ENCODE assay signal across 10 mouse cellular contexts in the genomic region with DNA sequence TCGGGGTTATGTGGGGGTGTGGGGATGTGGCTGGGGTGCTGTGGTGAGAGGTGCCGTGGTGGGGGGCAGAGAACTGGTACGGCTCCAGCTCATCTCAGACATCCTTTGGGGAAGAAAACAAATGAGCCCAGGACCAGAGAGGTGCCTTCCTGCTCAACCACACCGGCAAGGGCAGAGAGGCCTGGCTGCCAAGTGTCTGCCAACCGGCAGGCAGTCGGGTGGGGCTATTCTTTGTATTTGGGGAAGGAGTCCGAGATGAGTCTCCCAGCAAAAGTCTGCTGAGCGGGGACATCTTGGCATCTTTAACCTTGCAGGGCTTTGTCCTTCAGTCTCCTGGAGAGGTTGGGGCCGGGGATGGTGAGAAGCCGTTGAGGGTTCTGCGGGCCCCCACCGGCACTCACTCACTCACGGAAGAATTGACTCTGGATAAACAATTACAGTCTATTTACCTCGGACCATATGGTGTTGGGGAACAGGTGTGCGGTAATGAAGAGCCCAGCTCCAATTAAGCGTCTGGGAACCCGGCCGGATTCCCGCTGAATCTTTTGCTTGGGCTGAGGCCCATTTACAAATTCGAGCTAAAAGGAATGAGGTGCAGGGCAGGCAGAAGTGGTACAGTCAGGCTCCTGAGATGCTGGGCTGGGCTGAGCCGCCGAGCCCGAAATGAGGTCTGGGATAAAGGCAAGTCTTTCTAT.
A peak's percentile ranks its signal among the peaks of the same experiment; 100 is the strongest.
DNase-seq lines count a peak whose midpoint lies in the region; ATAC-seq and TF ChIP-seq lines count a peak whose summit lies in the region.
"Had no signal": no experiment of that assay in that cellular context is flagged by ENCODE, and none has a peak within 500 bp of the region (broad histone marks: within the 10 kb centered on the region; RNA-seq: fewer than 3 reads in every experiment).

No protein-coding gene starts in this region.

- no peak overlapping the region for H3K4me2 ChIP-seq in embryonic facial prominence, embryonic 14.5 days (ENCODE audit: low read depth, low read length)
- H3K4me2 ChIP-seq in hindbrain, postnatal 0 days (ENCODE audit: low read depth, low read length): no peak overlapping the region

- no peaks in the 10 kb centered on the region for H3K36me3 ChIP-seq in embryonic facial prominence, embryonic 14.5 days (ENCODE audit: control insufficient read depth, insufficient read depth, low read length)
- H3K36me3 ChIP-seq in hindbrain, postnatal 0 days (ENCODE audit: insufficient read depth, low read length): no peaks in the 10 kb centered on the region

- H3K4me1 ChIP-seq in embryonic facial prominence, embryonic 14.5 days (ENCODE audit: control insufficient read depth, insufficient read depth, low read length): peaks cover 41% of the 10 kb centered on the region
- peaks cover 23% of the 10 kb centered on the region for H3K4me1 ChIP-seq in hindbrain, postnatal 0 days (ENCODE audit: insufficient read depth, low read length)

- WGBS in embryonic facial prominence, embryonic 14.5 days: 32% methylated on average over 23 of the region's 23 CpGs
- WGBS in hindbrain, postnatal 0 days: 24% methylated on average over 23 of the region's 23 CpGs

- peak; percentile 66 for ATAC-seq in embryonic facial prominence, embryonic 14.5 days (ENCODE audit: low read depth)
- peak; percentile 60 for ATAC-seq in hindbrain, postnatal 0 days
- ATAC-seq in erythroid progenitor cell, adult 5-6 weeks (replicated peaks; ENCODE audit: low FRiP score, poor library complexity, severe bottlenecking): no peak

- no peaks in the 10 kb centered on the region for H3K9me3 ChIP-seq in embryonic facial prominence, embryonic 14.5 days (ENCODE audit: control insufficient read depth, low read length)
- H3K9me3 ChIP-seq in hindbrain, postnatal 0 days (ENCODE audit: low read length): no peaks in the 10 kb centered on the region

- no peak overlapping the region for H3K9ac ChIP-seq in embryonic facial prominence, embryonic 14.5 days (ENCODE audit: low read depth, low read length)
- no peak overlapping the region for H3K9ac ChIP-seq in hindbrain, postnatal 0 days (replicated peaks; ENCODE audit: low read length)

- no peak for TF ChIP-seq CTCF in hindbrain, postnatal 0 days (IDR thresholded peaks at IDR 0.05; ENCODE audit: low read depth)

- no peak overlapping the region for H3K27ac ChIP-seq in embryonic facial prominence, embryonic 14.5 days (replicated peaks; ENCODE audit: low read depth, low read length)
- H3K27ac ChIP-seq in hindbrain, postnatal 0 days: peak overlapping the region; percentile 56
- H3K27ac ChIP-seq: heart, adult 2 months had no signal

- peak; percentile 23 for DNase-seq in right cerebral cortex, postnatal 25 days
- DNase-seq in right cerebral cortex, postnatal 36 days (ENCODE audit: low spot score in 2 of 2): no peak
- peak; percentile 74 for DNase-seq in embryonic facial prominence, embryonic 14.5 days (ENCODE audit: low spot score)
- DNase-seq in hindbrain, postnatal 0 days (ENCODE audit: low spot score): peak; percentile 83
- DNase-seq in urinary bladder, postnatal 10 days (ENCODE audit: low spot score): no peak
- DNase-seq in frontal cortex, adult 2 months (ENCODE audit: extremely low spot score in 1 of 2, low spot score in 1 of 2): no peak
- DNase-seq: heart, adult 2 months; kidney, postnatal 14 days; lung, adult 2 months had no signal

- H3K4me3 ChIP-seq in embryonic facial prominence, embryonic 14.5 days (ENCODE audit: low read depth, low read length): no peak overlapping the region
- no peak overlapping the region for H3K4me3 ChIP-seq in hindbrain, postnatal 0 days (ENCODE audit: low read length)
- H3K4me3 ChIP-seq: heart, adult 2 months had no signal

- H3K27me3 ChIP-seq in embryonic facial prominence, embryonic 14.5 days (replicated peaks; ENCODE audit: control insufficient read depth, insufficient read depth, low read length): no peaks in the 10 kb centered on the region; the same call in 1 of the 2 replicates
- H3K27me3 ChIP-seq in hindbrain, postnatal 0 days (ENCODE audit: insufficient read depth, low read length): no peaks in the 10 kb centered on the region

Comparison
In these comparisons a context has a peak if more than half of its experiments do, and no peak if none do; other contexts are left out.
1. DNase-seq: peak in right cerebral cortex, postnatal 25 days (single experiment), embryonic facial prominence, embryonic 14.5 days (single experiment) and hindbrain, postnatal 0 days (single experiment); none in right cerebral cortex, postnatal 36 days (0 of 2), urinary bladder, postnatal 10 days (single experiment) and frontal cortex, adult 2 months (0 of 2).